Mouse (Mus musculus): ENCODE measurements at regions not wholly inside any gene's neighbourhood (a gene's known extent, or its start where the extent isn't known, plus 50 kb on each side); places are given as distances from the start of the nearest gene placed in this dataset.

- no peak for TF ChIP-seq CTCF (conservative IDR thresholded peaks at IDR 0.05; ENCODE audit: low read length)
- TF ChIP-seq NANOG (IDR thresholded peaks at IDR 0.05; ENCODE audit: borderline replicate concordance, low read length): no peak
These were observed 181.1 kb upstream of the Six2 start for GRCm38 (mm10) chr17:85869179-85869578.

Measured in E14TG2a.4 (cell line).